Mouse (Mus musculus): Measurements from ENCODE around the gene Gm29644. TPM values are rescaled to one million over a fixed set of nuclear protein-coding genes. Genes with fewer than 3 reads are reported as not detected.

The Gm29644 gene
- polyA plus RNA-seq (2015; fragmentation: Nextera tagmentation; extraction: Ambion mirVana) = not detected in 2 replicates

GRCm38 (mm10) chrY:70303187-70303586 is at the start of gene Gm29644, which contains the start of gene Gm29423:
Gm29644 (minus strand) TSS chrY:70303343.
Gm29423 (minus strand) TSS chrY:70303287.

GRCm38 (mm10) chrY:70273542-70273941 is 29.6 kb downstream of the Gm29644 start, which contains the start of gene Gm21118:
Gm21118 (minus strand) TSS chrY:70273642.

Other genes with a start within 250 kb of the Gm29644 start
- gene Gm21118, start 29.7 kb downstream of the Gm29644 start, polyA plus RNA-seq (2015; fragmentation: Nextera tagmentation; extraction: Ambion mirVana) = not detected in 2 replicates
- gene Gm29423, start 56 bp downstream of the Gm29644 start, polyA plus RNA-seq (2015; fragmentation: Nextera tagmentation; extraction: Ambion mirVana) = not detected in 2 replicates
- not detected in 2 replicates for gene Gm20888, start 138.5 kb upstream of the Gm29644 start, polyA plus RNA-seq (2015; fragmentation: Nextera tagmentation; extraction: Ambion mirVana)

Data from spleen, postnatal 0 days (tissue).